Mouse (Mus musculus) olfactory bulb, adult 2 months (tissue): ENCODE results near the gene A4galt. TPM values are rescaled to one million over a fixed set of nuclear protein-coding genes. Genes with fewer than 3 reads are reported as not detected.
"Not testable (repeated sequence)": the region's sequence is repeated elsewhere in the genome, so short reads cannot be mapped to it uniquely, and the experiment has no call there.

ENCODE experiments used
- H3K27ac ChIP-seq: fragments of 200-500 bp; 2 replicates; pipeline ENCODE4 v1.5.1; 2012; ENCODE audit warnings: low read depth, low read length; ENCODE audit not compliant: insufficient read depth
- H3K4me1 ChIP-seq: fragments of 200-500 bp; 2 replicates; pipeline ENCODE4 v1.6.1; 2012; ENCODE audit warnings: low read length; ENCODE audit not compliant: control insufficient read depth, insufficient read depth
- H3K4me3 ChIP-seq: fragments of 200-500 bp; 2 replicates; pipeline ENCODE4 v1.5.1; 2012; ENCODE audit warnings: mild to moderate bottlenecking, low read depth, low read length, moderate library complexity; ENCODE audit not compliant: insufficient read depth
- CTCF ChIP-seq: fragments of 200-500 bp; IDR thresholded peaks from 2 replicates; pipeline ENCODE4 v1.5.1; 2012; ENCODE audit warnings: low read depth, mild to moderate bottlenecking, low read length, moderate library complexity; ENCODE audit not compliant: insufficient read depth
- POLR2A ChIP-seq: fragments of 200-500 bp; IDR thresholded peaks from 2 replicates; pipeline ENCODE4 v1.6.1; 2012; ENCODE audit warnings: mild to moderate bottlenecking, low read depth, low read length, moderate library complexity; ENCODE audit not compliant: insufficient read depth
- WGBS: fragments of 180-500 bp; shearing (Covaris S2); methylation state at CpG from one replicate; pipeline ENCODE4 v1.1.7; 2018; 5-methylcytosine and 5-hydroxymethylcytosine counted together
- polyA plus RNA-seq: library from polyadenylated mRNA; stranded (reverse); fragments of >200 nt; gene quantifications from 2 replicates; pipeline ENCODE4 v1.2.4, GENCODE M21; 2012; ENCODE audit warnings: low replicate concordance; ENCODE audit not compliant: missing spikeins, insufficient read depth, insufficient read length

The A4galt gene
- polyA plus RNA-seq, 1 experiment, result not detected

DNA sequence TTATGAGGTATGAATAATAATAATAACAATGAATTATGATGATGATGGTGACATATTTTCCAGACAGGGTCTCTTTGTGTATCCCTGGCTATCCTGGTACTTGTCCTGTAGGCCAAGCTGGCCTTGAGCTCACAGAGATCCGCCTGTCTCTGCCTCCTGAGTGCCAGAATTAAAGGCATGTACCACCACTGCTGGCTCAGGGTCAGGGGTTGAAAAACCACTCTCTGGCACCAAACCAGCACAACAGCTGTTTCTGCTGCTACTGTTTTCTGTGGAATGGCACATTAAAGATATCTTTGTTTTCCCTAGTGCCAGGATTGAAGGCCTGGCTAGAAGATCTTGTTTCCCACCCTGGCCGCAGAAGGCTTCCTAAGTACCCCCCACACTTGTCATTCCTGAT lies 21.4 kb upstream of the A4galt start:
- 90% methylated on average over 2 of the region's 2 CpGs for WGBS
- H3K27ac ChIP-seq, result no peak overlapping the region
- TF ChIP-seq POLR2A, result no peak
- TF ChIP-seq CTCF, result no peak
- no peaks in the 10 kb centered on the region for H3K4me1 ChIP-seq
- no peak overlapping the region for H3K4me3 ChIP-seq

GRCm38 (mm10) chr15:83271221-83271620 lies 19.6 kb upstream of the A4galt start:
- not testable (repeated sequence) for H3K4me3 ChIP-seq, H3K4me1 ChIP-seq, H3K27ac ChIP-seq
- 36% methylated on average over 9 of the region's 9 CpGs for WGBS

DNA sequence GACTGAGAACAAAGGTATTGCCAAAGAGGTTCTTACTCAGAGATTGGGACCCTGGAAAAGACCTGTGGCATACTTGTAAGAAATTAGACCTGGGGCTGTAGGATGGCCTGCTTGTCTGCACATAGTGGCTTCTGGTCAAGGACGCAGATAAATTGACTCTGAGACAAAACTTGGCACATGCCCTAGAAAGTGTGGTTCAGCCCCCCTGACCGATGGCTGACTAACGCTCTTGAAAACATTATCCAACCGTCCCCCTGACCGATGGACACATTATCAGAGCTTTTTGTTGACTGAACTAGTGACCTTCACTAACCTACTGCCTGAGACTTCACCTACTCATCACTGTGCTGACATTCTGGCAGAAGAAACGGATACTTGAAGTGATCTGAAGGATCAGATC lies 18.4 kb upstream of the A4galt start:
- H3K4me3 ChIP-seq, H3K4me1 ChIP-seq, H3K27ac ChIP-seq: not testable (repeated sequence)
- 89% methylated on average over 6 of the region's 6 CpGs for WGBS

DNA sequence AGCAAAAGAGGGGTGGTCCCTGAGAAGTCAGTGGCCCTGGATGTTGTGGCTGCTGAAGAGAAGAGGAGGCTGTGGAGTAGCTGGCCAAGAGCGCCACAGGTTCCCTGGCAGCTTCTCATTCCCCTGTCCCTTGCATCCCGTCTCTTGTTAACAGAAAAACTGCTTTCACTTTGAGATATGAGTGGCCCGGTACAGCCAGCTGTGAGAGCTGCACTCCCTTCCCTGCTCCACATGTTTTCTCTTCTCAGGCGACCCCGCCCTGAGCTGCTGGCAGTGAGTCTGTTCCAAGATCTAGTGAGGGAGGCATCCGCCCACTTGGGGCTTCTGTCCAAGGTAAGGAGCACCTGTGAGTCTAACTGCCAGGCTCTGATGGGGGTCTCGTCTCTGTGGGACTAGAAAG lies 16.9 kb upstream of the A4galt start:
- H3K4me1 ChIP-seq, H3K4me3 ChIP-seq, H3K27ac ChIP-seq: not testable (repeated sequence)
- 75% methylated on average over 7 of the region's 7 CpGs for WGBS

DNA sequence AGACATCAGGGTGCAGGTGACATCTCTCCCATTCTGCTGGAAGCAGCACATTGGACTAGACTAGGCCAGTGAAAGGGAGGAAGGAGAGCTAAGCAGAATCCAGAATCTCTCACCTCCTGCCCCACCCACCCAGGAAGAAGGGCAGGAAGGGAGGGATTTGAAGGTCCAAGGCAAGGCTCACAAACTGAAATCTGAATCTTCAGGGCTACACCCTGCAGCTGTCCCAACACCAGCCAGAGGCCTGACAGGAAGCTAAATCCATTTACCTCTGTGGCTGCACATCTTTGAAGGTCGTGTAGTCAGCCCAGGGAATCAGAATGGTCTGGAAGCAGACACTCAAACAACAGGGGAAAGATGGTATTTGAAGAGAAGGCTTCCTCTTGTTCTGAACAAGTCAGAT lies 13.7 kb upstream of the A4galt start:
- 55% methylated on average over 1 of the region's 1 CpGs for WGBS
- Histone ChIP-seq H3K4me3 (no peak overlapping the region), H3K27ac (no peak overlapping the region), H3K4me1 (no peaks in the 10 kb centered on the region)
- TF ChIP-seq CTCF (no peak), POLR2A (no peak)

DNA sequence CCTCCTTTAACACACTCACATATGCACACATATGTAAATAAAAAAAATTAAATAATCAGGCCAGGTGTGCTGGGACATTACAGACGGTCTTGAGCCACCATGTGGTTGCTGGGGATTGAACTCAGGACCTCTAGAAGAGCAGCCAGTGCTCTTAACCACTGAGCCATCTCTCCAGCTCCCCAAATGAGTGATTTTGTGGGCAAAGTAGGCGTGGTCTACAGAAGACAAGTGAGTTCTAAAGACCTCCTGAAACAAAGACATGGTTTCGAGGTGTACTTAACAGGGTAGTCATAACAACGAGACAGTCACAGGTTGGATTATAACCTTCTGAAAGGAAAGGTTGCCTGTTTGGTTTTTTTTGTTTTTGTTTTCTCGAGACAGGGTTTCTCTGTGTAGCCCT lies 11.8 kb upstream of the A4galt start:
- 78% methylated on average over 5 of the region's 5 CpGs for WGBS

DNA sequence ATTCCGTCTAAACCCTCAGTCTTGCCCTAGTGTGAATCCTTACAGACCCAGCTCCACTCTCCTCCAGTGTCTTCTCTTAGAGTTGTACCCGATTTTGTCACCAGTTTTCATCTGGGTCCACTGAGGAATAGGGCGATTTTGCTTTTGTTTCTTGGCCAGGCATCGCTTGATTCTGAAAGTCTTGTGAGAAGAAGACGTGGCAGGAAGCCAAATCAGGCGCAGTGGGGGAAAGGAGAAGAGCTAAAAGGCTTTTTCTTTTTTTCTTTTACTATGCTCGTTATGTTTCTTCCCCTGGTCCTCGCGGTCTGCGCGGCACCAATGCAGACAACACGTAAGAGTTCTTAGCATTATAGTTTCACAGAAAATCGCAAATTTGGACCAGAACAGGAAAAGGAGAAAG lies 6.3 kb upstream of the A4galt start:
- WGBS, result 17% methylated on average over 13 of the region's 13 CpGs
- no peak overlapping the region for H3K4me3 ChIP-seq
- no peak for TF ChIP-seq POLR2A
- no peak for TF ChIP-seq CTCF
- H3K27ac ChIP-seq, result no peak overlapping the region
- H3K4me1 ChIP-seq, result no peaks in the 10 kb centered on the region

More for the DNA sequence above, 11.8 kb upstream of the A4galt start:
- H3K4me1 ChIP-seq, result no peaks in the 10 kb centered on the region
- no peak overlapping the region for H3K4me3 ChIP-seq
- TF ChIP-seq CTCF (no peak), POLR2A (no peak)
- H3K27ac ChIP-seq, result no peak overlapping the region

GRCm38 (mm10) chr15:83256491-83256890 lies 4.9 kb upstream of the A4galt start:
- no peak overlapping the region for H3K27ac ChIP-seq

GRCm38 (mm10) chr15:83255944-83256343 lies 4.4 kb upstream of the A4galt start:
- WGBS, result 88% methylated on average over 7 of the region's 7 CpGs
- Histone ChIP-seq H3K4me1 (peaks cover 9% of the 10 kb centered on the region), H3K27ac (no peak overlapping the region), H3K4me3 (no peak overlapping the region)
- TF ChIP-seq CTCF (no peak), POLR2A (no peak)

More at GRCm38 (mm10) chr15:83256491-83256890, 4.9 kb upstream of the A4galt start:
- WGBS, result 90% methylated on average over 4 of the region's 4 CpGs
- H3K4me3 ChIP-seq, result no peak overlapping the region
- H3K4me1 ChIP-seq, result peaks cover 4% of the 10 kb centered on the region
- TF ChIP-seq POLR2A (no peak), CTCF (no peak)

DNA sequence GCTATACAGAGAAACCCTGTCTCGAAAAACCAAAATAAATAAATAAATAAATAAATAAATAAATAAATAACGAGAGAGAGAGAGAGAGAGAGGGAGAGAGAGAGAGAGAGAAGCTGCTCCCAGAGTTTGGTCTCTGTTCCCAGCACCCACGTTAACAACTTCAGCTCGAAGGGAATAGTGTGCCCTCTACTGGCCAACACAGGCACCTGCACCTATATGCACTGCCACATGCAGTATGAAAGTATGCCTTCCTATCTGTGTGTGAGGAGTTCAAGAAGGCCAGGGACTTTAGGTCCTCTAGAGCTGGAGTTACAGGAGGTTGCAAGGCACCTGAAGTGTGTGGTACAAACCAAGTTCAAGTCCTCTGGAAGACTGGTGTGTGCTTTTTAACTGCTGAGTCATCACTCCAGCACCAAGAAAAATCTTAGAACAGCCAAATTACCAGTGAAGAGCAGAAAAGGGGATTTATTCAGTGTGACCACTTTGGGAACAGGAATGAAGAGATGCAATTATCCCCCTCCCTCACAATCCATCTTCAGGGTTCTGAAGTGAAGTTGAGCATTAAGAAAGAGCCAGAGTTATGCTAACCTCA lies 3.7 kb upstream of the A4galt start:
- 91% methylated on average over 4 of the region's 4 CpGs for WGBS
- no peak for TF ChIP-seq POLR2A
- TF ChIP-seq CTCF, result no peak

More for the DNA sequence above, 3.7 kb upstream of the A4galt start:
- Histone ChIP-seq H3K4me3 (no peak overlapping the region), H3K27ac (no peak overlapping the region), H3K4me1 (peaks cover 13% of the 10 kb centered on the region)
